Mouse (Mus musculus) lung, embryonic 16.5 days (tissue): Measurements from ENCODE around the gene Bpifb3. TPM values are rescaled to one million over a fixed set of nuclear protein-coding genes. Genes with fewer than 3 reads are reported as not detected.

Experiments
- ATAC-seq: fragments of 200-750 bp; cut with Nextera tagmentation; 2 replicates; pipeline ENCODE4 v1.8.0; 2017; ENCODE audit warnings: low read depth, mild to moderate bottlenecking, moderate library complexity
- H3K27ac ChIP-seq: fragments of 300-500 bp; sonication (generic); 2 replicates; pipeline ENCODE4 v1.5.1; 2014; ENCODE audit warnings: mild to moderate bottlenecking, control low read depth, low read length
- H3K27me3 ChIP-seq: fragments of 300-500 bp; sonication (generic); 2 replicates; pipeline ENCODE4 v1.6.1; 2014; ENCODE audit warnings: low read depth, low read length, mixed read lengths; ENCODE audit not compliant: control insufficient read depth, insufficient read depth
- H3K36me3 ChIP-seq: fragments of 300-500 bp; sonication (generic); 2 replicates; pipeline ENCODE4 v1.6.1; 2014; ENCODE audit warnings: low read length; ENCODE audit not compliant: control insufficient read depth, insufficient read depth
- H3K4me1 ChIP-seq: fragments of 300-500 bp; sonication (generic); replicated peaks from 2 replicates; pipeline ENCODE4 v1.6.1; 2014; ENCODE audit warnings: low read length, mixed read lengths; ENCODE audit not compliant: control insufficient read depth, insufficient read depth
- H3K4me2 ChIP-seq: fragments of 300-500 bp; sonication (generic); 2 replicates; pipeline ENCODE4 v1.6.1; 2014; ENCODE audit warnings: low read depth, low read length, control low read depth
- H3K4me3 ChIP-seq: fragments of 300-500 bp; sonication (generic); 2 replicates; pipeline ENCODE4 v1.5.1; 2014; ENCODE audit warnings: mild to moderate bottlenecking, low read length, control low read depth
- H3K9ac ChIP-seq: fragments of 300-500 bp; sonication (generic); 2 replicates; pipeline ENCODE4 v1.6.1; 2014; ENCODE audit warnings: low read length, control low read depth
- H3K9me3 ChIP-seq: fragments of 300-500 bp; sonication (generic); 2 replicates; pipeline ENCODE4 v1.6.1; 2016; ENCODE audit warnings: low read length; ENCODE audit not compliant: control insufficient read depth
- WGBS: fragments of 180-500 bp; shearing (Covaris S2); extraction: QIAGEN DNeasy Blood & Tissue Kit; methylation state at CpG from one replicate; pipeline ENCODE4 v1.1.7; 2014; 5-methylcytosine and 5-hydroxymethylcytosine counted together
- polyA plus RNA-seq: library from polyadenylated mRNA; unstranded; fragments of >200 nt; fragmentation: Nextera tagmentation; extraction: Ambion mirVana; gene quantifications from 2 replicates; pipeline ENCODE4 v1.2.1, GENCODE M21; 2015

Gene Bpifb3
- polyA plus RNA-seq = not detected in 2 replicates

- H3K4me2 ChIP-seq = no peak within 1 kb of the TSS
- no peaks in the 10 kb centered on the region for H3K27me3 ChIP-seq
- no peak within 1 kb of the TSS for H3K4me3 ChIP-seq
- no peak within 1 kb of the TSS for H3K9ac ChIP-seq
- no peak for ATAC-seq
- no peak within 1 kb of the TSS for H3K27ac ChIP-seq
- H3K36me3 ChIP-seq = no peaks in the 10 kb centered on the region
- 71% methylated on average over 8 of the region's 8 CpGs for WGBS
- no peaks in the 10 kb centered on the region for H3K9me3 ChIP-seq
- H3K4me1 ChIP-seq = no peaks in the 10 kb centered on the region
Observed at GRCm38 (mm10) chr2:153917930-153918329, at the start of gene Bpifb3. TSS of gene Bpifb3 (plus strand) at chr2:153918230.

GRCm38 (mm10) chr2:153870984-153871383 lies 47.0 kb upstream of the Bpifb3 start, which contains the start of gene Sun5:
TSS of gene Sun5 (minus strand) at chr2:153871084.
- H3K27me3 ChIP-seq = no peaks in the 10 kb centered on the region
- H3K9me3 ChIP-seq = no peaks in the 10 kb centered on the region
- no peak within 1 kb of the TSS for H3K4me2 ChIP-seq
- no peaks in the 10 kb centered on the region for H3K36me3 ChIP-seq
- no peak for ATAC-seq
- no peaks in the 10 kb centered on the region for H3K4me1 ChIP-seq
- WGBS = 80% methylated on average over 4 of the region's 4 CpGs
- H3K27ac ChIP-seq = no peak within 1 kb of the TSS
- H3K4me3 ChIP-seq = no peak within 1 kb of the TSS
- H3K9ac ChIP-seq = no peak within 1 kb of the TSS

GRCm38 (mm10) chr2:153874745-153875144 lies 43.3 kb upstream of the Bpifb3 start, which contains the start of gene Bpifb2:
TSS of gene Bpifb2 (plus strand) at chr2:153875045.
- no peaks in the 10 kb centered on the region for H3K9me3 ChIP-seq
- no peak within 1 kb of the TSS for H3K4me2 ChIP-seq
- H3K4me3 ChIP-seq = no peak within 1 kb of the TSS
- no peak within 1 kb of the TSS for H3K27ac ChIP-seq
- H3K9ac ChIP-seq = no peak within 1 kb of the TSS
- 52% methylated on average over 9 of the region's 9 CpGs for WGBS
- no peaks in the 10 kb centered on the region for H3K4me1 ChIP-seq
- no peaks in the 10 kb centered on the region for H3K36me3 ChIP-seq
- no peak for ATAC-seq
- H3K27me3 ChIP-seq = no peaks in the 10 kb centered on the region

GRCm38 (mm10) chr2:153899111-153899510 lies 18.9 kb upstream of the Bpifb3 start:
- Histone ChIP-seq H3K4me2 (no peak overlapping the region), H3K4me3 (no peak overlapping the region), H3K4me1 (no peaks in the 10 kb centered on the region), H3K27ac (no peak overlapping the region), H3K27me3 (no peaks in the 10 kb centered on the region), H3K36me3 (no peaks in the 10 kb centered on the region), H3K9me3 (no peaks in the 10 kb centered on the region), H3K9ac (no peak overlapping the region)
- no peak for ATAC-seq
- 76% methylated on average over 5 of the region's 5 CpGs for WGBS

- no peak within 1 kb of the TSS for H3K9ac ChIP-seq
- H3K27ac ChIP-seq = no peak within 1 kb of the TSS
- H3K27me3 ChIP-seq = no peaks in the 10 kb centered on the region
- no peak for ATAC-seq
- no peaks in the 10 kb centered on the region for H3K36me3 ChIP-seq
- H3K9me3 ChIP-seq = no peaks in the 10 kb centered on the region
- H3K4me2 ChIP-seq = no peak within 1 kb of the TSS
- no peaks in the 10 kb centered on the region for H3K4me1 ChIP-seq
- WGBS = 68% methylated on average over 4 of the region's 4 CpGs
- no peak within 1 kb of the TSS for H3K4me3 ChIP-seq
Observed at GRCm38 (mm10) chr2:153900088-153900487, 17.9 kb upstream of the Bpifb3 start, which contains the start of gene Bpifb6. TSS of gene Bpifb6 (plus strand) at chr2:153900388.

GRCm38 (mm10) chr2:153902726-153903125 lies 15.3 kb upstream of the Bpifb3 start:
- 71% methylated on average over 6 of the region's 6 CpGs for WGBS
- H3K4me1 ChIP-seq = no peaks in the 10 kb centered on the region
- no peak overlapping the region for H3K27ac ChIP-seq
- no peaks in the 10 kb centered on the region for H3K27me3 ChIP-seq
- H3K4me2 ChIP-seq = no peak overlapping the region
- H3K9me3 ChIP-seq = no peaks in the 10 kb centered on the region
- no peak for ATAC-seq
- no peak overlapping the region for H3K4me3 ChIP-seq
- H3K36me3 ChIP-seq = no peaks in the 10 kb centered on the region
- H3K9ac ChIP-seq = no peak overlapping the region

GRCm38 (mm10) chr2:153906626-153907025 lies 11.4 kb upstream of the Bpifb3 start:
- WGBS = 88% methylated on average over 4 of the region's 4 CpGs
- no peaks in the 10 kb centered on the region for H3K4me1 ChIP-seq

GRCm38 (mm10) chr2:153914151-153914550 lies 3.9 kb upstream of the Bpifb3 start:
- no peaks in the 10 kb centered on the region for H3K9me3 ChIP-seq
- 57% methylated on average over 5 of the region's 5 CpGs for WGBS
- no peak overlapping the region for H3K27ac ChIP-seq
- H3K4me3 ChIP-seq = no peak overlapping the region
- no peak overlapping the region for H3K9ac ChIP-seq
- no peaks in the 10 kb centered on the region for H3K36me3 ChIP-seq
- no peaks in the 10 kb centered on the region for H3K27me3 ChIP-seq
- H3K4me2 ChIP-seq = no peak overlapping the region
- no peak for ATAC-seq
- H3K4me1 ChIP-seq = no peaks in the 10 kb centered on the region

More at GRCm38 (mm10) chr2:153906626-153907025, 11.4 kb upstream of the Bpifb3 start:
- Histone ChIP-seq H3K27ac (no peak overlapping the region), H3K27me3 (no peaks in the 10 kb centered on the region), H3K36me3 (no peaks in the 10 kb centered on the region), H3K4me3 (no peak overlapping the region), H3K9ac (no peak overlapping the region), H3K9me3 (no peaks in the 10 kb centered on the region), H3K4me2 (no peak overlapping the region)
- ATAC-seq = no peak

GRCm38 (mm10) chr2:153921246-153921645 lies 3.2 kb downstream of the Bpifb3 start:
- Histone ChIP-seq H3K27me3 (no peaks in the 10 kb centered on the region), H3K9ac (no peak overlapping the region), H3K4me1 (no peaks in the 10 kb centered on the region), H3K4me3 (no peak overlapping the region), H3K36me3 (no peaks in the 10 kb centered on the region), H3K27ac (no peak overlapping the region), H3K4me2 (no peak overlapping the region), H3K9me3 (no peaks in the 10 kb centered on the region)
- WGBS = 84% methylated on average over 6 of the region's 6 CpGs
- no peak for ATAC-seq
